42 mouse cellular contexts compared by ENCODE assay signal in the genomic region with DNA sequence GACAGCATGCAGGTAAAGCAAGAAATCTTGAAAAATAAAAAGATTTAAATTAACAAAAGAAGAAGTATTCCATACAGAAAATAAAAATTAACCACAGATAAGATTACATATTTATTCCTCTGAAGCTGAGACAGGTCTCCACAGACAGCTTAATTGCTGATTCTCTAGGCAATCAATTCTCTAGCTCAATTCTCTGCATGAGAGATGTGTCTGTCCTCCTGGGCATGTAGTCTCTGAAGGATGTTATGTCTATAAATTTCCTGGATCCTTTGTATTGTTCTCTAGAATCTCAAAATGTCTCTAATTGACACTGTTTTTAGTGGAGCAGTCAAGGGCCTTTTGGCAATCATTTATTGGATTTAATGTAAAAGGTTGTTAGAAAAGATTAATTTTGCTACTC. TPM values are rescaled to one million over a fixed set of nuclear protein-coding genes. Genes with fewer than 3 reads are reported as not detected.
"Had no signal": no experiment of that assay in that cellular context is flagged by ENCODE, and none has a peak within 500 bp of the region (broad histone marks: within the 10 kb centered on the region; RNA-seq: fewer than 3 reads in every experiment).

A gene (plus strand): TSS at position 301 of the 400 bp plus-strand sequence.

- DNase-seq: heart, postnatal 10 days; heart, postnatal 14 days; heart, postnatal 36 days; heart, postnatal 4 days; kidney, adult 11 months; kidney, adult 18-20 months; kidney, adult 2 months; kidney, adult 8-10 months; kidney, adult 9 months; kidney, postnatal 10 days; kidney, postnatal 14 days; kidney, postnatal 25 days; kidney, postnatal 36 days; kidney, postnatal 4 days; layer of hippocampus, adult 9-11 months; layer of hippocampus, postnatal 36 days had no signal

- H3K27ac ChIP-seq: heart, embryonic 13.5 days; heart, embryonic 15.5 days; hindbrain, embryonic 10.5 days; hindbrain, embryonic 12.5 days; hindbrain, embryonic 13.5 days; hindbrain, embryonic 14.5 days; hindbrain, embryonic 15.5 days; hindbrain, postnatal 0 days; intestine, embryonic 15.5 days; kidney, embryonic 15.5 days; kidney, postnatal 0 days; layer of hippocampus, adult 2 months; left cerebral cortex, adult 2 months had no signal

- H3K4me1 ChIP-seq: heart, embryonic 12.5 days; heart, embryonic 13.5 days; heart, embryonic 15.5 days; hindbrain, embryonic 10.5 days; hindbrain, embryonic 12.5 days; hindbrain, embryonic 13.5 days; hindbrain, embryonic 15.5 days; intestine, embryonic 15.5 days; kidney, embryonic 15.5 days had no signal

- H3K4me3 ChIP-seq: heart, embryonic 12.5 days; heart, embryonic 13.5 days; heart, embryonic 15.5 days; hindbrain, embryonic 10.5 days; hindbrain, embryonic 12.5 days; hindbrain, embryonic 13.5 days; hindbrain, embryonic 15.5 days; intestine, embryonic 15.5 days; kidney, embryonic 15.5 days; layer of hippocampus, adult 2 months; left cerebral cortex, adult 2 months had no signal

RNA-seq across cellular contexts. Expression of the gene that starts here (rescaled TPM):
- polyA plus RNA-seq: heart, embryonic 11.5 days; heart, embryonic 12.5 days; heart, embryonic 13.5 days; heart, embryonic 14.5 days; heart, embryonic 15.5 days; heart, embryonic 16.5 days; heart, postnatal 0 days; hindbrain, embryonic 10.5 days; hindbrain, embryonic 11.5 days; hindbrain, embryonic 12.5 days; hindbrain, embryonic 13.5 days; hindbrain, embryonic 14.5 days; hindbrain, embryonic 15.5 days; hindbrain, embryonic 16.5 days; hindbrain, postnatal 0 days; inflammation-experienced regulatory T-cells, adult 6 months; intestine, embryonic 14.5 days; intestine, embryonic 15.5 days; intestine, embryonic 16.5 days; intestine, postnatal 0 days; kidney, adult 2 months; kidney, embryonic 14.5 days; kidney, embryonic 15.5 days; kidney, embryonic 16.5 days; kidney, postnatal 0 days had no signal
